Mouse (Mus musculus) liver, adult 2 months (tissue): ENCODE results near the gene Aff4.

ENCODE experiments used
- CTCF ChIP-seq: fragments of 200-500 bp; IDR thresholded peaks from 2 replicates; pipeline ENCODE4 v1.5.1; 2011; ENCODE audit warnings: low read depth, low read length, control low read depth
- POLR2A ChIP-seq: fragments of 200-500 bp; IDR thresholded peaks from 2 replicates; pipeline ENCODE4 v1.6.1; 2011; ENCODE audit warnings: low read length, control low read depth; ENCODE audit not compliant: insufficient read depth; ENCODE audit errors: extremely low read depth

GRCm38 (mm10) chr11:53457372-53457954 lies 106.8 kb downstream of the Aff4 start:
- TF ChIP-seq POLR2A (no peak), CTCF (peak; percentile 62)
